Mouse (Mus musculus) embryonic fibroblast, embryonic 13.5 days (primary cell): ENCODE results near the gene Pard3b.

Source experiments
- CTCF ChIP-seq: IDR thresholded peaks from 2 replicates; pipeline ENCODE4 v1.5.1; 2011; ENCODE audit warnings: mild to moderate bottlenecking, control low read depth, low read length, moderate library complexity, borderline replicate concordance; ENCODE audit not compliant: insufficient read depth
- POLR2A ChIP-seq: IDR thresholded peaks from 2 replicates; pipeline ENCODE4 v1.6.1; 2011; ENCODE audit warnings: low read depth, mild to moderate bottlenecking, control low read depth, low read length, moderate library complexity

DNA sequence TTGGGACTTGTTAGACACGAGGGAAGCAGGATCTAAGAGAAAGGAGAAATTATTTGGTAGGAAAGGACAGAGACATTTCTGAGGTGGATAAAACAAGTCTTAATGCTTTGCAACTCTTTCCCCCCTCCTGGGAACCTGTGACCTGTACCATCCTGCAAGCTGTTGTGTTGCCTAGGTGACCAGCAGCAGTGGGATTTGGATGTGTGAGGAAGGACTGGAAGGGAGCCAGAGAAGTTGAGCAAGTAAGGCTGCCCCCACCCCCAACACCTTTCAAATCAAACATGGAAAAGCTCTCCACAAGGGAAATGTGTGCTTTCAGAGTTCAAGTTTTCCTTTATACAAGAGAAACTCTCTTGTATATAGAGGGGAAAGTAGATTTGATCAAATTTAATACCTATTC lies 595.4 kb downstream of the Pard3b start:
- TF ChIP-seq POLR2A (no peak), CTCF (no peak)
